ENCODE assay signal across 8 mouse cellular contexts in genomic region chr16:94269635-94270034, GRCm38 (mm10). TPM values are rescaled to one million over a fixed set of nuclear protein-coding genes. Genes with fewer than 3 reads are reported as not detected.
DNase-seq lines count a peak whose midpoint lies in the region; ATAC-seq and TF ChIP-seq lines count a peak whose summit lies in the region.

No protein-coding gene starts in this region.

- H3K9ac ChIP-seq in hindbrain, embryonic 16.5 days (ENCODE audit: low read depth, low read length), result peak overlapping the region; percentile 58

- H3K36me3 ChIP-seq in hindbrain, embryonic 16.5 days (ENCODE audit: control insufficient read depth, insufficient read depth, low read length), result no peaks in the 10 kb centered on the region

- peak; percentile 99 for TF ChIP-seq CTCF in gastrocnemius, adult 2 months (IDR thresholded peaks at IDR 0.05)

- no peaks in the 10 kb centered on the region; the same call in 1 of the 2 replicates for H3K4me1 ChIP-seq in hindbrain, embryonic 16.5 days (ENCODE audit: control insufficient read depth, insufficient read depth, low read depth, low read length)

- ATAC-seq in activated CD4-positive, CD25-positive, alpha-beta regulatory T cell, adult 4 months, result peak; percentile 36
- peak; percentile 69 for ATAC-seq in common myeloid progenitor, adult 5-6 weeks (replicated peaks; ENCODE audit: low read depth, poor library complexity, severe bottlenecking)
- peak; percentile 70 for ATAC-seq in hindbrain, embryonic 16.5 days

- H3K27me3 ChIP-seq in hindbrain, embryonic 16.5 days (replicated peaks; ENCODE audit: control insufficient read depth, insufficient read depth, low read length), result no peaks in the 10 kb centered on the region

- peak overlapping the region; percentile 50 for H3K4me2 ChIP-seq in hindbrain, embryonic 16.5 days (ENCODE audit: low read length)

- H3K9me3 ChIP-seq in hindbrain, embryonic 16.5 days (ENCODE audit: control insufficient read depth, low read length), result no peaks in the 10 kb centered on the region

- 2% methylated on average over 9 of the region's 9 CpGs for WGBS in hindbrain, embryonic 16.5 days

- intact Hi-C loops in gastrocnemius, adult 2 months (cut with DNase I), result loop anchor here (1.0 to 5.0 kb wide), 2 partner anchors 43 to 63 kb away; partner anchors contain the start of gene Hlcs

- H3K27ac ChIP-seq in gastrocnemius, adult 2 months, result no peak overlapping the region
- H3K27ac ChIP-seq in hindbrain, embryonic 16.5 days (ENCODE audit: low read depth, low read length), result no peak overlapping the region

- DNase-seq in gastrocnemius, adult 2 months, result peak; percentile 91
- DNase-seq in layer of hippocampus, postnatal 36 days, result peak; percentile 82 to 86
- DNase-seq in lung, postnatal 36 days, result peak; percentile 94
- DNase-seq in retina, postnatal 1 day, result peak; percentile 91
- peak; percentile 57 for DNase-seq in urinary bladder, adult 2 months (ENCODE audit: low spot score)

- H3K4me3 ChIP-seq in gastrocnemius, adult 2 months, result peak overlapping the region; percentile 14; the same call in 1 of the 2 replicates
- peak overlapping the region; percentile 23 for H3K4me3 ChIP-seq in hindbrain, embryonic 16.5 days (ENCODE audit: low read length)

RNA-seq across cellular contexts. Expression of gene Hlcs, which starts 43.7 kb away (rescaled TPM):
- polyA plus RNA-seq in activated CD4-positive, CD25-positive, alpha-beta regulatory T cell, adult 4 months (2017; shearing (Covaris generic)), result 1 to 10 TPM; 6.4 to 7.9 TPM
- 8.7 and 11.3 TPM in 2 replicates for total RNA-seq in common myeloid progenitor, adult 5-6 weeks (2017)
- total RNA-seq in gastrocnemius, adult 2 months (2021), result 10 to 100 TPM in 1 of 2 experiments, 1 to 10 TPM in 1; 7.5 to 10.3 TPM
- 7.9 and 8.3 TPM in 2 replicates for polyA plus RNA-seq in hindbrain, embryonic 16.5 days (2015; fragmentation: Nextera tagmentation; extraction: Ambion mirVana)
- total RNA-seq in layer of hippocampus, postnatal 36 days (2021), result 10 to 100 TPM; 12.8 to 13.0 TPM
- 11.0 and 11.9 TPM in 2 replicates for polyA plus RNA-seq in urinary bladder, adult 2 months (2012; rRNA removed)

RNA-seq across cellular contexts. Expression of gene Ripply3, which starts 58.6 kb away (rescaled TPM):
- polyA plus RNA-seq in activated CD4-positive, CD25-positive, alpha-beta regulatory T cell, adult 4 months (2017; shearing (Covaris generic)), result under 1 TPM in 1 of 2 experiments, not detected in 1; 0.36 TPM
- total RNA-seq in common myeloid progenitor, adult 5-6 weeks (2017), result not detected in 2 replicates
- total RNA-seq in gastrocnemius, adult 2 months (2021), result 1 to 10 TPM in 1 of 2 experiments, under 1 TPM in 1; 0.59 to 1.0 TPM
- 0.84 and 1.3 TPM in 2 replicates for polyA plus RNA-seq in hindbrain, embryonic 16.5 days (2015; fragmentation: Nextera tagmentation; extraction: Ambion mirVana)
- total RNA-seq in layer of hippocampus, postnatal 36 days (2021), result not detected
- 2.1 and 2.2 TPM in 2 replicates for polyA plus RNA-seq in urinary bladder, adult 2 months (2012; rRNA removed)
